Mouse (Mus musculus) erythroblast, embryonic 14.5 days (primary cell): ENCODE data around the gene Prps1l3.

Source experiments
- GATA1 ChIP-seq: IDR thresholded peaks from 2 replicates; pipeline ENCODE4 v1.6.1; 2012; ENCODE audit warnings: low read length, inconsistent platforms, mixed read lengths
- TAL1 ChIP-seq: IDR thresholded peaks from 3 replicates; pipeline ENCODE4 v1.6.1; 2012; ENCODE audit warnings: low read length, inconsistent platforms, mixed read lengths

- no peak for TF ChIP-seq GATA1
- no peak for TF ChIP-seq TAL1
Measured at GRCm38 (mm10) chr12:57186126-57186525, 44.1 kb upstream of the Prps1l3 start.
